Mouse (Mus musculus) neural tube, embryonic 10.5 days (tissue): ENCODE data around the gene Gm4985.
"Not testable (repeated sequence)": the region's sequence is repeated elsewhere in the genome, so short reads cannot be mapped to it uniquely, and the experiment has no call there.

ENCODE experiments used
- DNase-seq: peaks from one replicate; pipeline ENCODE4 v3.0.0-alpha.2; 2017; ENCODE audit warnings: low spot score; ENCODE audit errors: extremely low spot score

Gene Gm4985

DNA sequence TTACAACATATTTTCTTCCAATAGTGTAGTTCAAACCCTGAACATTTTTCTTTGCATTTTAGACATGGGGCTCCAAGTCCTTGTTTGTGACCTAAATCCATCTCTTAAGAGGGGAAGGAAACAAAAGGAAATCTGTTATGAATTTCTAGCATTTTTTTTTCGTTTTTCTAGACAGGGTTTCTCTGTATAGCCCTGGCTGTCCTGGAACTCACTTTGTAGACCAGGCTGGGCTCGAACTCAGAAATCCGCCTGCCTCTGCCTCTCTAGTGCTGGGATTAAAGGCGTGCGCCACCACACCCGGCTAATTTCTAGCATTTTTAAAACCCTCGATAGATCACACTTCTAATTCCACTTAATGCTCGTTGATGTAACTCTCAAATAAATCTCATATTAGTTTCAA, at the start of gene Gm4985:
Gene Gm4985 (minus strand): TSS at position 101 of the 400 bp plus-strand sequence.
- not testable (repeated sequence) for DNase-seq

DNA sequence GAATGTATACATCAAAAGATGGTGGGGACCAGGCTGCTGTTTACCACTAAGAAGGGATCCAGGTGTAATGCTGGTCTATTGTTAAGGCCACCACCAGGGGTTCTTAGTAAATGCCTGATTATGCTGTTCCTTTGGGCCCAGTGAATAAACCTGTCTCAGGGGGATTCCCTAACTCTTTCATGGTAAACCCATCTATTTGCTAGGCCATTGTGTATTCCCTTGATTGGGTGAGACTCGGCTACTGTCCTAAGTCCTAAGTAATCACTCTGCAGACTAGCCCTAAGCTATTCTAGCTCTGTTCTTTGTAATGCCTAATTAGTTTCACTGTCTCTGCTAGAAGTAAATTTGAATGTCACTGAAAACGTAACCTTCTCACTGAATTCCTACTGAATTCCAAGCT, 4.6 kb downstream of the Gm4985 start:
- DNase-seq, result no peak
